ENCODE assay signal across 8 mouse cellular contexts in the genomic region with DNA sequence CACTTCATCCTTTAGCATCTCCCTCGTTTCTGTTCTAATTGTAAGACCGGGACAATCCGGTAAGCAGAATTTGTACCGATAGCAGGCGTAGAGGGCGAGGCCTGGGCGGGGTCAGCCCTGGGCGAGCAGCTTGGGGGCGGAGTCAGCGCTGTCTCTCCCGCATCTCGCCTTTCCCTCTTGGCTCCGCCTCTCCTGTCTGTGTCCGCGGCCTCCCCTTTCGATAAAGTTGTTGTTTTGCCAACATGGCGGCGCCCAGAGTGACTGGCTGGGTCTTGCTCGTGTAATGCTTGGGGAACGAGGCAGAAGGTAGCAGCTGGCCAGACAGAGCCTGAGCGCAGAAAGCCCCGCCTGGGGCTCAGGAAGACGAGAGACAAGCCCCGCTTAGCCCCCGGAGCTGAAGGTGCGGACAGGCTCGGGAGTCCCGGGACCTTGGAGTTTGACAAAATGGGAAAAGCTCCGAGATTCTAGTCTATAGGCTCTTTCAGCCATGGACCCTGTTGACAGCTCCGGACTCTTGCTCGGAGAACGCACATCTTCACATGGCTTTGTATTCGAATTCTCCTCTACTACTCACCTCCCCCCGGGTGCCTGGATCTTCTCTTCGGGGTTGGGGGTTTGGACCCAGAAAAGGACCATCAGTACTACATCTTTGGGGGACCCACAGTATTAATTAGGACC. TPM values are rescaled to one million over a fixed set of nuclear protein-coding genes. Genes with fewer than 3 reads are reported as not detected.
DNase-seq lines count a peak whose midpoint lies in the region; ATAC-seq and TF ChIP-seq lines count a peak whose summit lies in the region.

A gene (plus strand): TSS at position 220 of the 678 bp plus-strand sequence.

- 0% methylated on average over 35 of the region's 35 CpGs for WGBS in hindbrain, embryonic 10.5 days
- under 1% methylated on average over 35 of the region's 35 CpGs for WGBS in lung, postnatal 0 days

- peak within 1 kb of the TSS; percentile 76 for H3K4me3 ChIP-seq in hindbrain, embryonic 10.5 days
- peak within 1 kb of the TSS; percentile 60 for H3K4me3 ChIP-seq in lung, postnatal 0 days (ENCODE audit: low read depth, low read length)

- TF ChIP-seq EP300 in lung, postnatal 0 days (IDR thresholded peaks at IDR 0.05), result peak; percentile 51

- no peaks in the 10 kb centered on the region for H3K27me3 ChIP-seq in hindbrain, embryonic 10.5 days (ENCODE audit: insufficient read depth, poor library complexity, severe bottlenecking)
- no peaks in the 10 kb centered on the region for H3K27me3 ChIP-seq in lung, postnatal 0 days (replicated peaks; ENCODE audit: insufficient read depth, low read length)

- H3K9me3 ChIP-seq in hindbrain, embryonic 10.5 days, result no peaks in the 10 kb centered on the region
- no peaks in the 10 kb centered on the region for H3K9me3 ChIP-seq in lung, postnatal 0 days (ENCODE audit: low read length)

- DNase-seq in MN1 (ENCODE audit: low spot score), result peak; percentile 95
- DNase-seq in cerebellum, adult 9-10 months, result peak; percentile 96
- DNase-seq in hindbrain, embryonic 10.5 days (ENCODE audit: low spot score), result peak; percentile 95
- DNase-seq in layer of hippocampus, adult 9-11 months, result peak; percentile 94
- DNase-seq in lung, postnatal 0 days (ENCODE audit: low spot score), result peak; percentile 99
- DNase-seq in ovary, postnatal 14 days (ENCODE audit: low spot score), result peak; percentile 87
- DNase-seq in thymus, postnatal 14 days, result peak; percentile 95

- no peak for TF ChIP-seq CTCF in lung, postnatal 0 days (IDR thresholded peaks at IDR 0.05)

- peak within 1 kb of the TSS; percentile 46 for H3K9ac ChIP-seq in lung, postnatal 0 days (replicated peaks; ENCODE audit: low read depth)

- peak within 1 kb of the TSS; percentile 88 for H3K27ac ChIP-seq in hindbrain, embryonic 10.5 days
- H3K27ac ChIP-seq in lung, postnatal 0 days (ENCODE audit: low read length), result peak within 1 kb of the TSS; percentile 71

- peak within 1 kb of the TSS; percentile 64 for H3K4me2 ChIP-seq in lung, postnatal 0 days (replicated peaks; ENCODE audit: low read depth, low read length)

- H3K4me1 ChIP-seq in hindbrain, embryonic 10.5 days (replicated peaks), result peaks cover 23% of the 10 kb centered on the region
- peaks cover 3% of the 10 kb centered on the region; the same call in 1 of the 2 replicates for H3K4me1 ChIP-seq in lung, postnatal 0 days (ENCODE audit: insufficient read depth, low read depth, low read length)

- peaks cover 5% of the 10 kb centered on the region for H3K36me3 ChIP-seq in hindbrain, embryonic 10.5 days
- H3K36me3 ChIP-seq in lung, postnatal 0 days (ENCODE audit: insufficient read depth, low read length), result no peaks in the 10 kb centered on the region

- ATAC-seq in frontal cortex, adult (ENCODE audit: low TSS enrichment), result peak; percentile 99
- peak; percentile 100 for ATAC-seq in lung, postnatal 0 days

RNA-seq across cellular contexts. Expression of the gene that starts here (rescaled TPM):
- 736 TPM in 2 replicates for polyA plus RNA-seq in hindbrain, embryonic 10.5 days (2016; fragmentation: Nextera tagmentation; extraction: Ambion mirVana)
- polyA plus RNA-seq in lung, postnatal 0 days (2015; fragmentation: Nextera tagmentation; extraction: Ambion mirVana), result 1,202 and 1,335 TPM in 2 replicates

Comparison
In these comparisons a context has a peak if more than half of its experiments do, and no peak if none do; other contexts are left out.
1. Peak in every context shown above with its lines: DNase-seq, ATAC-seq, H3K4me3 ChIP-seq and H3K27ac ChIP-seq.